Mouse (Mus musculus): ENCODE measurements around the gene Zfp978.
"Not testable (repeated sequence)": the region's sequence is repeated elsewhere in the genome, so short reads cannot be mapped to it uniquely, and the experiment has no call there.

The Zfp978 gene

DNA sequence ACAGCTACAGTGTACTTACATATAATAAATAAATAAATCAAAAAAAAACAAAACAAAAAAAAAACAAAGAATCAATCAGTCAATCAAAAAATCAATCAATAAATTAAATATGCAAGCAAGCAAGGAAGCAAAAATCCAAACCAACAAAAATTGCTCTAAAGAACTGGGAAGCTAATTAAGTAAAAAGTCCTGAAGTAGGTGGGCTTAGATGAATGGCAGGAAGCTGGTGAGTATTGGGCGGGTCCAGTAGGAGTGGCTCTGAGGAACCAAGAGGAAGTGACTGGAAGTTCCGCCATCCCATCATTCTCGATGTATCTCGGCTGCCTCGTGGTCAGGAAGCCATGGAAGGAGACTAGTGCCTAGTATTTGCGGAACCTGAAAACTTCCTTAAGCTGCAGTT, at the start of gene Zfp978:
Gene Zfp978 (plus strand): TSS at position 301 of the 400 bp plus-strand sequence.
- in situ Hi-C loops (cut with MboI, MseI) = loop anchor here (5.0 to 25.0 kb wide), 4 partner anchors 54 to 874 kb away; partner anchors contain the start of gene Zfp988

DNA sequence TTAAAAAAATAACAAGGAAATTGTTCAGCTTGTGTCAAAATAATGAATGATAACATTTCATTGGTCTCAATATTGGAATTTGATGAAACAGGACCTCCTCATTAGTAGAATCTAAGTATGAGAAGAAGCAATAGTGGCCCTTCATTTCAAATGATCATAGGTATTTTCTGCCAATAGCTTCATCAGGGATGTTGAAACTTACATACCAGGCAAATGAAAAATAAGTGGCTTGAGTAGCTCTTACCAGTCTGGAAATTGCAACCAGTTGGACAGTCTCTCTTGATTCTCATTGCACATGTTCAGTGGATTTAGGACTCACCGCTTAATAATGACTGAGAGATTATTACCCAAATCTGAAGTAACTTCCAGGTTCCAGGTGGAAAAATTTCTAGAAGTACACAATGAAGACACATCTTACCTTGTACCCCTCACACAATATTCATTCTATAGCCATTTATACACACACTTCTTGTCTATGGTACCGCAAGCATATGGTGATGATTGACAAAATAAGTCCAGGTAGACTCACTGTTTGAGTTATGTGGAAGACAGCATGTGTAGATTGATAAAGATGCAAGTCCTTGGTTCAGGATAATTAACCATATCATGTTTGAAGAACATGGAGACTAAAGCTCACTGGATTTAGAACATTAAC, 25.9 kb upstream of the Zfp978 start:
- in situ Hi-C loops (cut with MboI, MseI) = loop anchor here (5.0 kb wide), 7 partner anchors 252 to 1793 kb away; no protein-coding TSS in a partner anchor

DNA sequence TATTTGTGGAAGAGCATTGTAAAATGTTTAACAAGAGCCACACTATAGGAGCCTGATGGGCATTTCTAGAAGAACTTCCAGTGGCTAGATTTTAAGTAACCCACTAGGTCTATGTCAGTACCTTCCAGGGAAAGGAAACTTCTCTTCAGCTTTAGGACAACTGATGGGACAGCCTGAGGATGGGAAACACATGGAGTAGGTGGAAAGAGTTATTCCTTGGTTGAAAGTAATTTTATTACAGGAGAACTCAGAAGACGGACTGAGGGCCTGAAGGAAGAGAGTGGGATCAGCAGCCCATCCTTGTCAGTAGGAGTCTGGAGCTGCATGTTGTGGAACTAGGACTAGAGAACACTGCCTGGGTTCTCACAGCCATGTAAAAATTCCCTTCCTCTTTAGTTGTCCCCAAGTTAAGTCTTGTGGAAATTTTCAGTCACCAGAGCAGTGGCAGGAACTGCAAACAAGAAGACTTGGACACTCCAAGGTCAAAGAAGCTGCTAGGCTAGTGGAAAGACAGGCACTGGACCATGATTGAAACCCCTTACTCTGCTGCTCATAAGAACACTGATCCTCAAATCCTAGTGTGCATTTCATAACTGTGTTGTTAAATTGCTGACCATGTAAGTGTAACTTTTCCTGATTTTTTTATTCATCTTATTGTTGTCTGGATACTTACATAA, 25.3 kb upstream of the Zfp978 start:
- in situ Hi-C loops (cut with MboI, MseI) = loop anchor here (5.0 kb wide), 7 partner anchors 251 to 1794 kb away; no protein-coding TSS in a partner anchor

DNA sequence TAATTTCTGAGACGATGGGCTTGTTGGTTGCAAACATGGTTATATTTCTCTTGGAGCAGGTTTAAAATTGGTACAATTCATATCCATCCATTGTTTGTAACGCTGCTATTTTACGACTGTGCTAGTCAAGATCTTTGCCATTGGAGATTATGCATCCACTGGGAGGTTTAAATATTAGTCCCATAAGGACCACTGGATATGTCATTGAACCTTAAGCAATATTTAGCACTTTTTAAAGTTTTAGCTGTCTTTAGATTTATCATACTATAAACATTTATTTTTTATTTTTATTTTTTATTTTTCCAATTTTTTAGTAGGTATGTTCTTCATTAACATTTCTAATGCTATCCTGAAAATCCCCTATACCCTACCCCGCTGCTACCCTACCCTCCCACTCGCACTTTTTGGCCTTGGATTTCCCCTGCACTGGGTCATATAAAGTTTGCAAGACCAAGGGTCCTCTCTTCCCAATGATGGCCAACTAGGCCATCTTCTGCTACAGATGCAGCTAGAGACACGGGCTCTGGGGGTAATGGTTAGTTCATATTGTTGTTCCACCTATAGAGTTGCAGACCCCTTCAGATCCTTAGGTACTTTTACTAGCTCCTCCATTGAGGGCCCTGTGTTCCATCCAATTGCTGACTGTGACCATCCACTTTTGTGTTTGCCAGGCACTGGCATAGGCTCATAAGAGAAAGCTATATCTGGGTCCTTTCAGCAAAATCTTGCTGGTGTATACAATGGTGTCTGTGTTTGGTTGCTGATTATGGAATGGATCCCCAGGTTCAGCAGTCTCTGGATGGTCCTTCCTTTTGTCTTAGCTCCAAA, 24.5 kb upstream of the Zfp978 start:
- in situ Hi-C loops (cut with MboI, MseI) = loop anchor here (5.0 kb wide), 7 partner anchors 251 to 1794 kb away; no protein-coding TSS in a partner anchor

DNA sequence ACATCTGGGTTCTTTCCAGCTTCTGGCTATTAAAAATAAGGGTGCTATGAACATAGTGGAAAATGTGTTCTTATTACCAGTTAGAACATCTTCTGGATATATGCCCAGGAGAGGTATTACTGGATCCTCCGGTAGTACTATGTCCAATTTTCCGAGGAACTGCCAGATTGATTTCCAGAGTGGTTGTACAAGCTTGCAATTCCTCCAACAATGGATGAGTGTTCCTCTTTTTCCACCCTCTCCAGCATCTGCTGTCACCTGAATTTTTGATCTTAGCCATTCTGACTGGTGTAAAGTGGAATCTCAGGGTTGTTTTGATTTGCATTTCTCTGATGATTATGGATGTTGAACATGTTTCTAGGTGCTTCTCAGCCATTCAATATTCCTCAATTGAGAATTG, 23.6 kb upstream of the Zfp978 start:
- in situ Hi-C loops (cut with MboI, MseI) = loop anchor here (5.0 kb wide), 7 partner anchors 250 to 1795 kb away; no protein-coding TSS in a partner anchor

DNA sequence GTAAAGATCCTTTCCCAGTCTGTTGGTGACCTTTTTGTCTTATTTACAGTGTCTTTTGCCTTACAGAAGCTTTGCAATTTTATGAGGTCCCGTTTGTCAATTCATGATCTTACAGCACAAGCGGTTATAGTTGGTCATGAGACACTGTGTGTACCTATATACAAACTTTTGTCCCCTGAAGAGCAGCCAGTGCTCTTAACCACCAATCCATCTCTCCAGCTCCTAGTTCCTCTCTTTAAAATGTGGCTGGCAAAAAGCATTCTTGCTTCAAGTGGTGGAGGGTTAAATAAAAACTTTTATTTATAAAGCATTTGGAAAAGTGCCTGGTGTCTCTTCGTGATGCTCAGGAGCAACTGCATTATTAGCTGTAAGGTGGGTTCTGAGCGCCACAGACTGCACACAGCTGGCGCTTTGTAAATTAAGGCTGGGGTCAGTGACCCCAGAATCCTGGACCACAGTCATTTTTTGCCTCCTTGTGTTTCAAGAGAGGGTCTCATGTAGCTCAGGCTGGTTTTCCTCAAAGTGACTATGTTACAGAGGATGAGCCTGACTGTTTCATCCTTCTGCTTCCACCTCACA, 23.0 kb upstream of the Zfp978 start:
- in situ Hi-C loops (cut with MboI, MseI) = loop anchor here (5.0 kb wide), 7 partner anchors 249 to 1796 kb away; no protein-coding TSS in a partner anchor

DNA sequence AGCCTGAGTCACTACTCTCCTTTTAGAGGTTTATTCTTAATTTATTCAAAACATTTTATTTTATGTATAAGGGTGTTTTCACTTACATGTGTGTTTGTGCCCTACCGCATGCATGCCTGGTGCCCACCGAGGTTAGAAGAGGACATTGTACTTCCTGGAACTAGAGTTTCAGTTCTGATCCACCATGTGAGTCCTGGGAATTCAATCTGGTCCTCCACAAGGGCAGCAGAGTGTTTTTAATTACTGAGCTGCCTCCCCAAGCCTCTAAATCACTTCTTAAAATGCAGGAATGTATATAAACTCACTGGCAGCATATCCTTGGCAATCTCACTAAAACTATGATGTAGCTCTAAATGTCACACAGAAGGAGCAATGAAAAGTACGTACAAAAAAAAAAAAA, 22.4 kb upstream of the Zfp978 start:
- in situ Hi-C loops (cut with MboI, MseI) = loop anchor here (5.0 kb wide), 7 partner anchors 249 to 1796 kb away; no protein-coding TSS in a partner anchor

DNA sequence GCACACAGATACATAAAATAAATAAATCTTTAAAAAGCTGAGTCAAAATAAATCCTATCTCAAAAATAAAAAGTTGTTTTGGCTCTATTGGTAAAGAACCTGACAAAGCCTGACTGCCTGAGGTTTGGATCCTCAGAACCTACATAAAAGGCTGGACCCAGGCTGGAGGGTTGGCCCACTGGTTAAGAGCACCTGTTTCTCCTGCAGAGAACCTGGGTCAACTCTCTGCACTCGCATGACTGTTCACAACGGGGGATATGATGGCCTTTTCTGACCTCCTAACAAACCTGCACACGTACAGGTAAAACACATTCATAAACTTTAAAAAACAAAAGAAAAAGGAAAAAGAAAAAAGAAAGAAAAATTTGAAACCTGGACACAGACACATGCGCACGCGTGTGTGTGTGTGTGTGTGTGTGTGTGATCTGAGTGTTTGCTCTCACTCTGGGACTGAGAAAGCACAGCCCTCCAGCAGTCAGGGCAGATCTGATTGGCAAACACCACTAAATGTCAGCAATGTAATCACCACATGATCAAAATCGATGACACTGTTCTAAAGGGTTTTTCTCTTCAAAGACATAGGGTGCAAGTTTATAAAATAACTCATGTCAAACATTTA, 21.4 kb upstream of the Zfp978 start:
- in situ Hi-C loops (cut with MboI, MseI) = loop anchor here (5.0 kb wide), 7 partner anchors 248 to 1797 kb away; no protein-coding TSS in a partner anchor

DNA sequence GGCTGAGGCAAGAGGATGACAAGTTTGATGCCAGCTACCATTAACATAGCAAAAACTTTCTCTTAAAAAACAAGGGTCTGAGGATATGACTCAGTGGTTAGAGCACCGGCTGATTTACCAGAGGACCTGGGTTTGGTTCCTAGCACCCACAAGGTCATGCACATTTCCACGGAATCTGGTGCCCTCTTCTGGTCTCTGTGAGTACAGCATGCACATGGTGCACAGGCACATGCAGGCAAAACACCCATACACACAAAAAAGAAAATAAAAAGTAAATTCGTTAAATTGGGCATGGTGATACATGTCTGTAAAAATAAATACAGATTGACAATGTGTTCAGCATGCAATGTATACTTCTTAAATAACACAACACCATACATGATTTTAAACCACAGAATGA, 20.9 kb upstream of the Zfp978 start:
- in situ Hi-C loops (cut with MboI, MseI) = not testable (repeated sequence)

DNA sequence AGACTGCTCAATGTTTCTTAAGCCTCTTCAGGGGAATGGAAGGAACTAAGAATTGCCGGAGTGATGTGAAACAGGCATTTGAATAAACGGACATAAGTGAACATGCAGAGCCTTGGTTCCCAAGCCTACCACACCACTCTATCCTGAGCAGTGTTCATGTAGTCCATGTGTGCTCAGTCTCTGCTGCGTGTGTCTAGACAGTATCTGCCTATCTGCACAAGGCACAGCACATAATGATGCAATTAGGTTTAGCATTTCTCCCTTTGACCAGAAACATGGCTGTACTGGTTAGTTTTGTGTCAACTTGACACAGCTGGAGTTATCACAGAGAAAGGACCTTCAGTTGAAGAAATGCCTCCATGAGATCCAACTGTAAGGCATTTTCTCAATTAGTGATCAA, 20.2 kb upstream of the Zfp978 start:
- in situ Hi-C loops (cut with MboI, MseI) = not testable (repeated sequence)

DNA sequence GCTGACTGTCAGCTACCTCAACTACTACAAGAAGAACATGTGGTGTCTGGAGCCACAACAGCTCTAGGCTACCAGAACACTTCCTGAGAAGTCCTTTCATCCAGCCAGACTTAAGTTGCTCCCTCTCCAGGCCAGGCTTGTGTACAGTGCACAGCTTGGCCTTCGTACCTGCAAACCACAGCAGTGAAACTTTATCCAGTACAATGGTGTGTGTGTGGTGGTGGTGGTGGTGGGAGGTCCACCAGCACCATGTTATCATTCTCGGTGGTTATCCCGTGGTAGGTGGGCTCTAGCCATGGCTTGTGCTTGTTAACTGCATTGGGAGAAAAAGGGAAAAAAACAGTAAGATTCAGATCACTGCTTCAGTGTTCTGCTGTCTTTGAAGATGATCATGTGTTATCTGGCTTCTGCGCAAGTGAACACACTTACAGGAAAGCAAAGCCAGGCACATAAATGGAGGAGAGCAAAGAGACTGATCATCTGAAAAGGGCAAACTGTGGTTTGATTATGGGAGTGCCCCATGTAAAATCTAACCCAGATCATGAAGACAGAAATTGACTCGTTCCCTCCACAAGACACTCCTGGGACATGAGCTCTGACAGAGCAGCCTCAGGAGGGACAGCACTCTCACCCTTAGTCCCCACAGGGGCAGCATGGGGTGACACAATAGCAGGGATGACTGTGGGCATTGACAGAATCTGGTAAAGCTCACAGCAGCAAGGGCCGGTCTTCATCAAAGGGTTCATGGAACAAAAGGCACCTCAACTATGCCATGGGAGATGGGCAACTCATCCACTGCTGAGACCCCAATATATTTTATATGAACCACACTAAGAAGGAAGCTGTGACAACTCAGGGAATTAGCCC, 17.8 kb upstream of the Zfp978 start:
- in situ Hi-C loops (cut with MboI, MseI) = not testable (repeated sequence)

DNA sequence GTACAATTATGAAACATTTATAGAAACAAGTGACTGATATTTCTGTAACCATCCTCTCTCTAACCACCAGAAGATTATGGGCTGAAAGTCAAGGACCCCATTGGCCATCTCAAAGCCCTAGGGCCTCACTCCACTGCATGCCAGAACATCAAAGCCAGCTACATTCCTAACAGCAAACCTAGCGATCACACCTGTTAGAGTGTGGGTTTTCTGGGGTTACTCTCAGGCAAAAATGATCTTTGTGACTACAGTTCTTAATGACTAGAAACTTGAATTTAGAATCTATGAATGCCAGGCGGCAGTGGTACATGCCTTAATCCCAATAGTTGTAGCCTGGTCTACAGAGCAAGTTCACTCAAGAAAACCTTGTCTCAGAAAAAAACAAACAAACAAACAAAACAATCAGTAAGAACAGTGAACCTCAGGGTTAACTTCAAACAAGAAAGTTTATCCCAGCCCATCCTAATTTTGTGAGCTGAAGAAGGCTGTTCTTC, 16.0 kb upstream of the Zfp978 start:
- in situ Hi-C loops (cut with MboI, MseI) = loop anchor here (5.0 kb wide), 1 partner anchor 338 kb away; no protein-coding TSS in a partner anchor

DNA sequence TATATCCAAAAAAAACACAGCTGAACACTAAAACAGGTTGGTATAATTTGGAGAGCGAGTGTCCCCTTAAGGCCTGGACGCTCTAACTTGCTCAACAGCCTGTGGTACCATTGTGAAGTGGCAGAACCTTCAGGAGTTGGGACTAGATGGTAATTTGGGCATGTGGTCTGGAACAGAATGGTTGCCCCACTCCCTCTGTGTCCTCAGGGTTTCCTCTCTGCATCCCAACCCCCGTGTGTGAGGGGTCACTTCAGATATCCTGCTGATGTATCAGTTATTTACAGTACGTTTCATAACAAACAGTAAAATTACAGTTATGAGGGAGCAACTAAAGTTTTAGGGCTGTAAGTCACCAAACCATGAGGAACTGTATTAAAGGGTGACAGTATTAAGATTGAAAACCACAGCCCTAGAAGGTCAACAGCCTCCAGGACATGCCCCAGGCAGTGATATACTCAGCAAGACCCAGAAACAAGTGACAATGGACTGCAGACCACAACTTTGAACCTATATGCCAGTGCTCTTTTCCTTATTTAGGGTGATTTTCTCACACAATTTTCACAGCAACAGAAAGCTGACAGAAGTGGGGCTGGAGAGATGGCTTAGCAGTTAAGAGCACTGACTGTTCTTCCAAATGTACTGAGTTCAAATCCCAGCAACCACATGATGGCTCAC, 14.6 kb upstream of the Zfp978 start:
- in situ Hi-C loops (cut with MboI, MseI) = loop anchor here (5.0 kb wide), 1 partner anchor 339 kb away; no protein-coding TSS in a partner anchor

DNA sequence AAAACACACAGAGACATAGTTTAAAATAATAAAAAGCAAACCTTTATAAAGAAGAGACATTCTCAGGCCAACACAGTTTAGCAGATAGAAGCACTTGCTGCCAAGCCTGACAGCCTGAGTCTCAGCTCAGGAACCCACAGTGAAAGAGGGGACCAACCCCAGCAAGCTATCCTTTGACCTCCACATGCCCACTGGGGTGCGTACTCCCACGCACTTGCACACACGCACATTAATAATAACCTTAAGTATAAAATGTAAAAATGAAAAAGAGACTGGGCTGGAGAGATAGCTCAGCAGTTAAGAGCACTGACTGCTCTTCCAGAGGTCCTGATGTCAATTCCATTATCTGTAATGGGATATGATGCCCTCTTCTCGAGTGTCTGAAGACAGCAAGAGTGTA, 13.8 kb upstream of the Zfp978 start:
- in situ Hi-C loops (cut with MboI, MseI) = loop anchor here (5.0 kb wide), 1 partner anchor 340 kb away; no protein-coding TSS in a partner anchor

DNA sequence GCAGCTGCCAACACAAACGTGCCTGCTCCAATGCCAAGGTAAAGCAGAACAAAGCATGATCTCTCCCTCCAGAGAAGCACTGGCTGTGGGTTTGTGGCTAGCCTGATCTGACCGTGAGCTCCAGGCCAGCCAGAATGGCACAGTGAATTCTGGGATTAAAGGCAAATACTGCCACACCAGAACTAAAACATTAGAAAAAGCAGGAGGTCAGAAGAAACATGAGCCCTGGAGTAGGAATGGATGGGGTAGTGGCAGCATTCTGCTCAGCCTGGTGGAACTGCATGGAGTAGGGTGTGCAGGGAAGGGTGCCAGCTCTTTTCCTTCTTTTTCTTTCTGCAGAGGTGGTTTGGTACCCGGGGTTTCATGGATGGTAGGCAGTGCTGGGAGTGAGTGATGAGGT, 13.2 kb upstream of the Zfp978 start:
- in situ Hi-C loops (cut with MboI, MseI) = loop anchor here (5.0 kb wide), 1 partner anchor 341 kb away; no protein-coding TSS in a partner anchor

DNA sequence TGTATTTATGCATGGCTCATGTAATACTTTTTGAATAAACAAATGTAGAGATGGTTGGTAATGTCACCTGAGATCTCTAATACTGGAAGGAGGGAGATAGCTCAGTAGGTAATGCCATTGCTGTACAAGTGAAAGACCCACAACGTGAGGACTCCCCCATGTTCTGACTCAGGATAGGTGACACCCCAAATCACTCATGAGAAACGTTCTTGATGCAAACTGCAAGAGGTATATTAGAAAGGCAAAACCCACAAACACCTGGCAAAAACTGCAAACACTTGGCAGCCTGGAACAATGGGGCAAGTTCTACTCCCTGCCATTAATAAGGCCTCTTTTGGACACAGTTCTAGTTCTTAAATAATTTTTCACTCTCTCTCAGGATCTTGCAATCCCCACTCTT, 12.7 kb upstream of the Zfp978 start:
- in situ Hi-C loops (cut with MboI, MseI) = loop anchor here (5.0 kb wide), 1 partner anchor 341 kb away; no protein-coding TSS in a partner anchor

DNA sequence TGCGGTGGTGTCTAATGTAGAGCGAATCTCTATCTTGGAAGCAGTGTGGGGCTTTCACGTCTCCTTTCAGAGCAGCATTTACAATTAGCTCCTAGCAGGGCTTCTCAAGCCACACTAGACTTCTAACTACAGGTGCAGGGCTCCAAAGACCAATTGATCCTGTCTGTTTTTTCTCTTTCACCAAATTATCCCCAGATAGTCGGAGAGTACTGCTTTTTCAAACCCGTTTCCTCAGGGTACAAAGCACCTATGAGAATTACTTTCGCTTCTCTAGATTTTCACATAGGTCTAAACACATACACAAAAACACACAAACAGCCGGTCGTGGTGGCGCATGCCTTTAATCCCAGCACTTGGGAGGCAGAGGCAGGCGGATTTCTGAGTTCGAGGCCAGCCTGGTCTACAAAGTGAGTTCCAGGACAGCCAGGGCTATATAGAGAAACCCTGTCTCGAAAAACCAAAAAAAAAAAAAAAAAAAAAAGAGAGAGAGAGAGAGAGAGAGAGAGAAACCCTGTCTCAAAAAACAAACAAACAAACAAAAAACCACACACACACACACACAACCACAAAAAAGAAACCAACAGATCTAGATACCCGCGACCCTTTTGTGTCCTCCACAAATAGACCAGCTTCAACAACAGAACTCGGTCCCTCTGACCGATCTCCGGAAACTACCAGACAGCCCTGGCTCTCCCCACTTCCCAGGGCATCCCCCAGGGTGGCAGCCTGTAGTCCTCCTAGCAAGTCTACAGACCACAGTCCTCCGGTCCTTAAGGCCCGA, 12.0 kb upstream of the Zfp978 start:
- in situ Hi-C loops (cut with MboI, MseI) = loop anchor here (5.0 kb wide), 1 partner anchor 342 kb away; no protein-coding TSS in a partner anchor
